Mouse (Mus musculus): ENCODE measurements around the gene 1700066M21Rik. TPM values are rescaled to one million over a fixed set of nuclear protein-coding genes. Genes with fewer than 3 reads are reported as not detected.

1700066M21Rik gene
- polyA plus RNA-seq, 1 experiment, result 12.8 TPM

DNA sequence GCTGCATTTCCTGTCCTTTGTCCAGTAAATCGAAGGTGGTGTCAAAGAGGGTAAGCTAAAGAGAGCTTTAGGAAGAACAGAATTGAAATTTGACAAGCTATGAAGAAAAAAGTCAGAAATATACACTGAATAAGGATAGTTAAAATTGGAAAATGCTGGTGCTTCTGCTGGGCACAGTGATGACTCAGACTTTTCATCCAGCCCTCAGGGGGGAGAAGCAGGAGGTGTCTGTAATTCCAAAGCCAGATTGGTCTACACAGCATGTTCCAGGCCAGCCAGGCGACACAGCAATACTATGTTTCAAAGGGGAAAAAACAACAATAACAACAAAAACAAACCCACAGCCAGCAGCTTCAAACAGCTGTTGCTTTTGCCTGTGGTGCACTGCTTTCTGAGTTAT lies 36.0 kb downstream of the 1700066M21Rik start:
- Histone ChIP-seq H3K4me3 (ENCODE audit: control insufficient read depth, low read depth, low read length) (no peak overlapping the region), H3K36me3 (ENCODE audit: control insufficient read depth, insufficient read depth, low read length) (peaks cover 3% of the 10 kb centered on the region)

DNA sequence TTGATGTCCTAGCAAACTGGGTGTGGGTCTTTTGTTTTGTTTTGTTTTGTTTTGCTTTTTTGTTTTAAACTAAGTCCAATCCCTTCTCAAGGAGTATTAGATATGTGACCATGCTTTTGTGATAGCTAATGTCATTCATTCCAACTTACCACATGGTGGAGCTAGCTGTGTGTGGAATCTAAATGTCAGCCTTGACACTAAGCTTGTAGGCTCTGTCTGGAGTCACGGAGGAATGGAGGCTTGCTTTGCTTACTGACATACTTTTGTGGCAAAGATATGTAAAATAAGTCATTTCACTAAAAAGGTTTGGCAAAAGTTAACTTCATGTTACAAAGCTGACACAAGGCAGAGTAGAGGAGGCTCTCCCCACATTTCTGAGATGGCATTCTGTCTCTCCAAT lies 46.3 kb downstream of the 1700066M21Rik start:
- no peak overlapping the region for H3K27ac ChIP-seq (ENCODE audit: control insufficient read depth, insufficient read depth, low read depth, low read length)
- TF ChIP-seq POLR2A (IDR thresholded peaks at IDR 0.05; ENCODE audit: control insufficient read depth, low read depth, low read length) (no peak), CTCF (IDR thresholded peaks at IDR 0.05; ENCODE audit: control insufficient read depth, insufficient read depth, insufficient replicate concordance, low read depth, low read length) (no peak)
- H3K36me3 ChIP-seq (ENCODE audit: control insufficient read depth, insufficient read depth, low read length), result no peaks in the 10 kb centered on the region
- H3K4me1 ChIP-seq (ENCODE audit: control insufficient read depth, insufficient read depth, low read length), result no peaks in the 10 kb centered on the region
- no peak overlapping the region for H3K4me3 ChIP-seq (ENCODE audit: control insufficient read depth, low read depth, low read length)
- no peaks in the 10 kb centered on the region for H3K27me3 ChIP-seq (ENCODE audit: control insufficient read depth, insufficient read depth, low read length)

More for the DNA sequence above, 36.0 kb downstream of the 1700066M21Rik start:
- TF ChIP-seq POLR2A (IDR thresholded peaks at IDR 0.05; ENCODE audit: control insufficient read depth, low read depth, low read length) (no peak), CTCF (IDR thresholded peaks at IDR 0.05; ENCODE audit: control insufficient read depth, insufficient read depth, insufficient replicate concordance, low read depth, low read length) (no peak)
- Histone ChIP-seq H3K4me1 (ENCODE audit: control insufficient read depth, insufficient read depth, low read length) (no peaks in the 10 kb centered on the region), H3K27ac (ENCODE audit: control insufficient read depth, insufficient read depth, low read depth, low read length) (no peak overlapping the region), H3K27me3 (ENCODE audit: control insufficient read depth, insufficient read depth, low read length) (no peaks in the 10 kb centered on the region)

DNA sequence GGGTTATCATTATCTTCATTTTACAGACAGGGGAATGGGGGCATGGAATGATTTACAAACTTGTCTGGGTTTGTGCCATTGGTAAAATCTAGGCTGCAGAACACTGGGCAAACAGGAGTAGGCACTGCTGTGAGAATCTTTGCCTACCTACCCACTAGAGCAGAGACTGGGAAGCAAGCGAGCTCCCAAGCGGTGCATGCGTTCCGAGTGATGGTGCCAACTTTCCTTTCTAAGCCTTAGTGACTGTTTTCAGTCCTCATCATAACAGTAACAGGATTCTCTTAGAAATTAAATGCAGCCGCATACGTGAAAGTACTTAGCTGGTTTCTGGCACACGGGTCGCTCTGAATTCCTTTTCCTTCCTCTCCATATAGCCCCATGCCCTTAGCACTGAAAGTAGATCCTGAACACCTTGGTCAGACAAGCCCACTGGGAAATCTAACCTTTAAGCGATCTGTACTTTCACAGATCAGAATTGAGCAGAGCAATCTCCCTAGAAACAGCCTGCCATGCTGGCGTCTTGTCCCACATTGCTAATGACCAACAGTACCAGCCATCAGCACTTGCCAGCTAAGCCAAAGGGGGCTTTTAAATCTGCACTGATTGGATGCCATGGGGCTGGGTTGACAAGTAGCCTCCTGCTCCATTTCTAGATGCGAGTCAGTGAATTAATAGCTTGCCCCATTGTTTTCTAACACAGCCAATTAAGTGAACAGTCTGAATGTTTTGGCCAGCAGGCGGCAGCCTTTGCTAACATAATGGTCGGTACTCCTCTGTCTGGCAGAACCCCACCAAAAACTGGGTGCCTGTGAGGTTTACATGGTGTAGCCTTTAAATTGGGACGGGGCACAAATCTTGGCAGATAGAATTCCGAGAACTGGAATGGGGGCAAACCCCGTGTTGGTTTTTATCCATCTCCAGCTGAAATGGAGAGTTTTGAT lies 51.2 kb downstream of the 1700066M21Rik start:
- H3K4me1 ChIP-seq (ENCODE audit: control insufficient read depth, insufficient read depth, low read length), result no peaks in the 10 kb centered on the region
- H3K27ac ChIP-seq (ENCODE audit: control insufficient read depth, insufficient read depth, low read depth, low read length), result no peak overlapping the region
- TF ChIP-seq POLR2A (IDR thresholded peaks at IDR 0.05; ENCODE audit: control insufficient read depth, low read depth, low read length) (no peak), CTCF (IDR thresholded peaks at IDR 0.05; ENCODE audit: control insufficient read depth, insufficient read depth, insufficient replicate concordance, low read depth, low read length) (peak; percentile 35; the same call in 1 of the 2 replicates)
- H3K27me3 ChIP-seq (ENCODE audit: control insufficient read depth, insufficient read depth, low read length), result no peaks in the 10 kb centered on the region
- H3K36me3 ChIP-seq (ENCODE audit: control insufficient read depth, insufficient read depth, low read length), result no peaks in the 10 kb centered on the region
- no peak overlapping the region for H3K4me3 ChIP-seq (ENCODE audit: control insufficient read depth, low read depth, low read length)

DNA sequence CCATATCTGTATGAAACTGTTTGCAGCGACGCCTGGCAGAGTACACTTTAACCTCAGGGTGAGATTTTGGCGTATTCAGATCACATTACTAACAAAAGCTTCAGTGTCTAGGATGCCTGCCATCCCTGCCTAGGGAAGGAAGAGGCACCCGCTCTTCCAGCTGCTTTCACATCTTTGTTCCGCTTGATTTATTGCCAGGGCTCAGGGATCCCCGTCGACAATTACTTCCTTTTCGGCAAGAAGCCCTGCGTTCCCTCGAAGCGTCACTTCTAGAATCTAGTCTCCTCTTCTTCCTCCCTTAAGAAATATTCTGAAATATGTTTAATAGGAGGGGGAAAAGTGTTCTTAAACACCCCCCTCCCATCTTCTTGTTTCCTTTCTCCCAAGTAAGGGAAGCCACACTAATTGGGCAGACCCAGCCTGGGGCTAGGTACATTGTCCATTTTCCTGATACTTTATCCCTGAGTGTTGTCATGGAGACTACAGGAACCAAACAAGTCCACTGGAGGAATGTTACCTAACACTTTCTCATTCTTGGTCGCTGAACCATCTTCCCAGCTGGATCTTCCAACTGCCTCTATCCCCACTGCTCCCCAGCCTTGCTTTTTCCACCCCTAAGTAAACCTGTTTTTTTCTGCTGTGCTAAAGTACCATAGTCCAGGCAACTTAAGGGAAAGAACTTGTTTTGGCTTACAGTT lies 52.5 kb downstream of the 1700066M21Rik start:
- no peak overlapping the region for H3K4me3 ChIP-seq (ENCODE audit: control insufficient read depth, low read depth, low read length)
- H3K27ac ChIP-seq (ENCODE audit: control insufficient read depth, insufficient read depth, low read depth, low read length), result no peak overlapping the region
- TF ChIP-seq POLR2A (IDR thresholded peaks at IDR 0.05; ENCODE audit: control insufficient read depth, low read depth, low read length), result no peak
- TF ChIP-seq CTCF (IDR thresholded peaks at IDR 0.05; ENCODE audit: control insufficient read depth, insufficient read depth, insufficient replicate concordance, low read depth, low read length), result no peak
- H3K4me1 ChIP-seq (ENCODE audit: control insufficient read depth, insufficient read depth, low read length), result no peaks in the 10 kb centered on the region
- no peaks in the 10 kb centered on the region for H3K36me3 ChIP-seq (ENCODE audit: control insufficient read depth, insufficient read depth, low read length)
- no peaks in the 10 kb centered on the region for H3K27me3 ChIP-seq (ENCODE audit: control insufficient read depth, insufficient read depth, low read length)

DNA sequence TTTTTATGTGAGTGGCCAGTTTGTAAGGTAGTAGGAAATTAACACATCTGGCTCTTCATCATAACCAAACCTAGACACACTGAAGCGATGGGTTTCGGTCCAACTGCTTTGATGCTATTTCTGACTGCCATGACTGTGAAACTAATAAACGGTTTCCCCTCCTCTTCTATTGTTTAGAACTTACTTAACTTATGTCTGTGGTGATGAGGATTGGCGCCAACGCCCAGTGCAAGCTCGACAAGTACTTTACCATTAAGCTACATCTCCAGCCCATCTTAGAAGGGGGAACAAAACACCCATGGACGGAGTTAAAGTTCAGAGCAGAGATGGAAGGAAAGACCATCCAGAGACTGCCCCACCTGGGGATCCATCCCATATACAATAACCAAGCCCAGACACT lies 55.7 kb downstream of the 1700066M21Rik start:
- no peak for TF ChIP-seq CTCF (IDR thresholded peaks at IDR 0.05; ENCODE audit: control insufficient read depth, insufficient read depth, insufficient replicate concordance, low read depth, low read length)
- TF ChIP-seq POLR2A (IDR thresholded peaks at IDR 0.05; ENCODE audit: control insufficient read depth, low read depth, low read length), result no peak
- Histone ChIP-seq H3K27ac (ENCODE audit: control insufficient read depth, insufficient read depth, low read depth, low read length) (no peak overlapping the region), H3K4me1 (ENCODE audit: control insufficient read depth, insufficient read depth, low read length) (peaks cover 4% of the 10 kb centered on the region; the same call in 1 of the 2 replicates), H3K36me3 (ENCODE audit: control insufficient read depth, insufficient read depth, low read length) (no peaks in the 10 kb centered on the region), H3K27me3 (ENCODE audit: control insufficient read depth, insufficient read depth, low read length) (no peaks in the 10 kb centered on the region), H3K4me3 (ENCODE audit: control insufficient read depth, low read depth, low read length) (no peak overlapping the region)

Other genes with a start within 250 kb of the 1700066M21Rik start
- gene Maip1, start 28.7 kb downstream of the 1700066M21Rik start, polyA plus RNA-seq (2012; rRNA removed), result 3.4 and 3.5 TPM in 2 replicates
- gene Tyw5, start 29.5 kb downstream of the 1700066M21Rik start, polyA plus RNA-seq (2012; rRNA removed), result 3.8 and 7.1 TPM in 2 replicates